Mouse (Mus musculus) stomach, embryonic 16.5 days (tissue): ENCODE data around the gene Sec14l4. TPM values are rescaled to one million over a fixed set of nuclear protein-coding genes. Genes with fewer than 3 reads are reported as not detected.

Source experiments
- ATAC-seq: fragments of 200-750 bp; cut with Nextera tagmentation; 2 replicates; pipeline ENCODE4 v1.8.0; 2017; ENCODE audit warnings: moderate number of reproducible peaks, moderate TSS enrichment; ENCODE audit not compliant: insufficient read depth, low FRiP score
- H3K27ac ChIP-seq: fragments of 300-500 bp; sonication (generic); 2 replicates; pipeline ENCODE4 v1.5.1; 2014; ENCODE audit warnings: low read length
- H3K27me3 ChIP-seq: fragments of 300-500 bp; sonication (generic); 2 replicates; pipeline ENCODE4 v1.6.1; 2014; ENCODE audit warnings: low read length, control low read depth, mixed read lengths; ENCODE audit not compliant: control insufficient read depth, insufficient read depth
- H3K36me3 ChIP-seq: fragments of 300-500 bp; sonication (generic); 2 replicates; pipeline ENCODE4 v1.6.1; 2014; ENCODE audit warnings: low read length; ENCODE audit not compliant: control insufficient read depth, insufficient read depth
- H3K4me1 ChIP-seq: fragments of 300-500 bp; sonication (generic); 2 replicates; pipeline ENCODE4 v1.6.1; 2014; ENCODE audit warnings: low read length, control low read depth, mixed read lengths; ENCODE audit not compliant: control insufficient read depth, insufficient read depth
- H3K4me2 ChIP-seq: fragments of 300-500 bp; sonication (generic); 2 replicates; pipeline ENCODE4 v1.6.1; 2014; ENCODE audit warnings: low read depth, low read length, mixed read lengths
- H3K4me3 ChIP-seq: fragments of 300-500 bp; sonication (generic); replicated peaks from 2 replicates; pipeline ENCODE4 v1.5.1; 2014; ENCODE audit warnings: mild to moderate bottlenecking, low read length
- H3K9ac ChIP-seq: fragments of 300-500 bp; sonication (generic); 2 replicates; pipeline ENCODE4 v1.6.1; 2014; ENCODE audit warnings: low read length
- H3K9me3 ChIP-seq: fragments of 300-500 bp; sonication (generic); replicated peaks from 2 replicates; pipeline ENCODE4 v1.6.1; 2016; ENCODE audit warnings: low read length, control low read depth; ENCODE audit not compliant: control insufficient read depth
- WGBS: fragments of 180-500 bp; shearing (Covaris S2); extraction: QIAGEN DNeasy Blood & Tissue Kit; methylation state at CpG from one replicate; pipeline ENCODE4 v1.1.7; 2014; 5-methylcytosine and 5-hydroxymethylcytosine counted together
- polyA plus RNA-seq: library from polyadenylated mRNA; unstranded; fragments of >200 nt; fragmentation: Nextera tagmentation; extraction: Ambion mirVana; gene quantifications from 2 replicates; pipeline ENCODE4 v1.2.1, GENCODE M21; 2015

The Sec14l4 gene
- polyA plus RNA-seq, 1 experiment from 2014 or later: 1.4 TPM

- no peak overlapping the region for H3K4me2 ChIP-seq
- no peak for ATAC-seq
- H3K9me3 ChIP-seq: peaks cover 10% of the 10 kb centered on the region; the same call in 1 of the 2 replicates
- no peaks in the 10 kb centered on the region for H3K4me1 ChIP-seq
- peaks cover 6% of the 10 kb centered on the region; the same call in 1 of the 2 replicates for H3K36me3 ChIP-seq
- H3K4me3 ChIP-seq: no peak overlapping the region
- H3K27ac ChIP-seq: no peak overlapping the region
- no peak overlapping the region for H3K9ac ChIP-seq
- 61% methylated on average over 1 of the region's 1 CpGs for WGBS
- no peaks in the 10 kb centered on the region for H3K27me3 ChIP-seq
Observed at GRCm38 (mm10) chr11:4086246-4086645, 55.0 kb downstream of the Sec14l4 start.

GRCm38 (mm10) chr11:4087267-4087666 is 56.0 kb downstream of the Sec14l4 start:
- no peak for ATAC-seq
- WGBS: 60% methylated on average over 2 of the region's 2 CpGs

GRCm38 (mm10) chr11:4093459-4094377 is 62.5 kb downstream of the Sec14l4 start:
- ATAC-seq: no peak
- 69% methylated on average over 18 of the region's 18 CpGs for WGBS
- H3K27me3 ChIP-seq: no peaks in the 10 kb centered on the region
- H3K4me1 ChIP-seq: peaks cover 13% of the 10 kb centered on the region
- peak overlapping the region; percentile 93 for H3K4me2 ChIP-seq
- peaks cover 10% of the 10 kb centered on the region for H3K36me3 ChIP-seq
- H3K9me3 ChIP-seq: peaks cover 12% of the 10 kb centered on the region; the same call in 1 of the 2 replicates
- H3K27ac ChIP-seq: peak overlapping the region; percentile 88
- peak overlapping the region; percentile 56 for H3K4me3 ChIP-seq
- peak overlapping the region; percentile 8; the same call in 1 of the 2 replicates for H3K9ac ChIP-seq

More at GRCm38 (mm10) chr11:4087267-4087666, 56.0 kb downstream of the Sec14l4 start:
- Histone ChIP-seq H3K4me3 (no peak overlapping the region), H3K9ac (no peak overlapping the region), H3K36me3 (peaks cover 10% of the 10 kb centered on the region), H3K9me3 (peaks cover 12% of the 10 kb centered on the region; the same call in 1 of the 2 replicates), H3K4me1 (no peaks in the 10 kb centered on the region), H3K27me3 (no peaks in the 10 kb centered on the region), H3K4me2 (no peak overlapping the region), H3K27ac (no peak overlapping the region)

- peaks cover 10% of the 10 kb centered on the region for H3K36me3 ChIP-seq
- no peak for ATAC-seq
- H3K9me3 ChIP-seq: peaks cover 12% of the 10 kb centered on the region; the same call in 1 of the 2 replicates
- peaks cover 13% of the 10 kb centered on the region for H3K4me1 ChIP-seq
- peak overlapping the region; percentile 56 for H3K4me3 ChIP-seq
- H3K9ac ChIP-seq: peak overlapping the region; percentile 71
- H3K27ac ChIP-seq: peak overlapping the region; percentile 88
- peak overlapping the region; percentile 93 for H3K4me2 ChIP-seq
- 8% methylated on average over 23 of the region's 24 CpGs for WGBS
- no peaks in the 10 kb centered on the region for H3K27me3 ChIP-seq
Observed at GRCm38 (mm10) chr11:4094378-4095170, 63.3 kb downstream of the Sec14l4 start.

GRCm38 (mm10) chr11:4095171-4096053 is 64.2 kb downstream of the Sec14l4 start, which contains the start of gene Mtfp1:
Mtfp1 (minus strand) TSS chr11:4095445.
- 4% methylated on average over 34 of the region's 34 CpGs for WGBS
- peak within 1 kb of the TSS; percentile 56 for H3K4me3 ChIP-seq
- peaks cover 13% of the 10 kb centered on the region for H3K4me1 ChIP-seq
- H3K27me3 ChIP-seq: no peaks in the 10 kb centered on the region
- peak within 1 kb of the TSS; percentile 88 for H3K27ac ChIP-seq
- H3K36me3 ChIP-seq: peaks cover 10% of the 10 kb centered on the region
- peak within 1 kb of the TSS; percentile 93 for H3K4me2 ChIP-seq
- ATAC-seq: peak; percentile 18; the same call in 1 of the 2 replicates
- H3K9me3 ChIP-seq: peaks cover 11% of the 10 kb centered on the region; the same call in 1 of the 2 replicates
- peak within 1 kb of the TSS; percentile 71 for H3K9ac ChIP-seq

GRCm38 (mm10) chr11:4096054-4096984 is 65.1 kb downstream of the Sec14l4 start:
- Histone ChIP-seq H3K4me3 (peak overlapping the region; percentile 56), H3K4me1 (peaks cover 13% of the 10 kb centered on the region), H3K27me3 (no peaks in the 10 kb centered on the region), H3K27ac (peak overlapping the region; percentile 91), H3K36me3 (peaks cover 3% of the 10 kb centered on the region), H3K9me3 (peaks cover 2% of the 10 kb centered on the region; the same call in 1 of the 2 replicates), H3K9ac (peak overlapping the region; percentile 85), H3K4me2 (peak overlapping the region; percentile 93)
- WGBS: 2% methylated on average over 45 of the region's 45 CpGs
- peak; percentile 97 for ATAC-seq

GRCm38 (mm10) chr11:4097091-4097621 is 65.9 kb downstream of the Sec14l4 start:
- Histone ChIP-seq H3K27ac (peak overlapping the region; percentile 91), H3K4me3 (peak overlapping the region; percentile 56), H3K36me3 (no peaks in the 10 kb centered on the region), H3K4me1 (peaks cover 13% of the 10 kb centered on the region), H3K9me3 (no peaks in the 10 kb centered on the region), H3K27me3 (no peaks in the 10 kb centered on the region), H3K4me2 (peak overlapping the region; percentile 93), H3K9ac (peak overlapping the region; percentile 85)
- 29% methylated on average over 10 of the region's 10 CpGs for WGBS
- ATAC-seq: 0 out of 2 replicates have a peak, but pooled peaks have one; percentile 6
